ENCODE assay signal across 29 mouse cellular contexts in genomic region chr17:28994615-28995014, GRCm38 (mm10). TPM values are rescaled to one million over a fixed set of nuclear protein-coding genes. Genes with fewer than 3 reads are reported as not detected.
"Had no signal": no experiment of that assay in that cellular context is flagged by ENCODE, and none has a peak within 500 bp of the region (broad histone marks: within the 10 kb centered on the region; RNA-seq: fewer than 3 reads in every experiment).

No protein-coding gene starts in this region.

- H3K27me3 ChIP-seq: limb, embryonic 12.5 days; limb, embryonic 15.5 days; midbrain, embryonic 13.5 days had no signal

- H3K27ac ChIP-seq: kidney, postnatal 0 days; layer of hippocampus, adult 2 months; limb, embryonic 12.5 days; limb, embryonic 15.5 days; liver, embryonic 14.5 days; midbrain, embryonic 10.5 days; midbrain, embryonic 13.5 days; stomach, postnatal 0 days had no signal

- H3K9me3 ChIP-seq: limb, embryonic 12.5 days; limb, embryonic 15.5 days; midbrain, embryonic 10.5 days; midbrain, embryonic 13.5 days had no signal

- H3K4me2 ChIP-seq: limb, embryonic 12.5 days; limb, embryonic 15.5 days; liver, embryonic 11.5 days; lung, embryonic 14.5 days; midbrain, embryonic 13.5 days had no signal

- DNase-seq: kidney, adult 2 months; kidney, postnatal 25 days; left cerebral cortex, postnatal 4 days; liver, postnatal 0 days; lung, postnatal 14 days; lung, postnatal 4 days; thymus, postnatal 25 days had no signal

- H3K4me3 ChIP-seq: layer of hippocampus, adult 2 months; limb, embryonic 12.5 days; limb, embryonic 15.5 days; midbrain, embryonic 10.5 days; midbrain, embryonic 13.5 days; myocyte had no signal

- H3K9ac ChIP-seq: limb, embryonic 12.5 days; limb, embryonic 15.5 days; liver, embryonic 14.5 days; liver, postnatal 0 days; lung, embryonic 14.5 days; midbrain, embryonic 13.5 days had no signal

- H3K4me1 ChIP-seq: limb, embryonic 12.5 days; limb, embryonic 15.5 days; midbrain, embryonic 10.5 days; midbrain, embryonic 13.5 days had no signal

- ATAC-seq: intestine, postnatal 0 days; liver, postnatal 0 days; midbrain, embryonic 13.5 days; midbrain, embryonic 16.5 days had no signal

RNA-seq across cellular contexts. Expression of gene Pxt1, which starts 51.0 kb away (rescaled TPM):
- total RNA-seq: layer of hippocampus, adult 2 months; layer of hippocampus, postnatal 14 days; left cerebral cortex, adult 8-10 months; left cerebral cortex, postnatal 14 days; left cerebral cortex, postnatal 4 days; monocyte, adult 5-6 weeks had no signal
- polyA plus RNA-seq: intestine, embryonic 14.5 days; intestine, postnatal 0 days; kidney, postnatal 0 days; limb, embryonic 15.5 days; midbrain, embryonic 10.5 days; midbrain, embryonic 13.5 days; midbrain, embryonic 16.5 days; myocyte; neural tube, embryonic 11.5 days; neural tube, embryonic 14.5 days; small intestine, adult 2 months; stomach, embryonic 14.5 days had no signal
